Mouse (Mus musculus): ENCODE measurements at regions not wholly inside any gene's neighbourhood (a gene's known extent, or its start where the extent isn't known, plus 50 kb on each side); places are given as distances from the start of the nearest gene placed in this dataset.

GRCm38 (mm10) chr3:148696555-148696954, 293.8 kb downstream of the Adgrl2 start:
- TF ChIP-seq CTCF (IDR thresholded peaks at IDR 0.05; ENCODE audit: borderline replicate concordance, extremely low read depth, insufficient read depth, insufficient read length) (no peak), POLR2A (IDR thresholded peaks at IDR 0.05; ENCODE audit: borderline replicate concordance, extremely low read depth, insufficient read depth, insufficient read length, poor library complexity, severe bottlenecking) (no peak)
